Mouse (Mus musculus) limb, embryonic 11.5 days (tissue): ENCODE measurements around the gene Cops9. TPM values are rescaled to one million over a fixed set of nuclear protein-coding genes. Genes with fewer than 3 reads are reported as not detected.

ENCODE experiments used
- ATAC-seq: fragments of 200-750 bp; cut with Nextera tagmentation; 2 replicates; pipeline ENCODE4 v1.8.0; 2017; ENCODE audit warnings: low read depth; ENCODE audit not compliant: insufficient number of reproducible peaks, low FRiP score, low TSS enrichment
- DNase-seq: peaks from one replicate; pipeline ENCODE4 v3.0.0-alpha.2; 2015; ENCODE audit warnings: low spot score
- H3K27ac ChIP-seq: fragments of 300-500 bp; sonication (generic); replicated peaks from 2 replicates; pipeline ENCODE4 v1.5.1; 2014; ENCODE audit warnings: low read depth, mild to moderate bottlenecking, low read length
- H3K27me3 ChIP-seq: fragments of 300-500 bp; sonication (generic); 2 replicates; pipeline ENCODE4 v1.6.1; 2014; ENCODE audit warnings: mild to moderate bottlenecking, low read length, mixed read lengths; ENCODE audit not compliant: control insufficient read depth, insufficient read depth
- H3K36me3 ChIP-seq: fragments of 300-500 bp; sonication (generic); 2 replicates; pipeline ENCODE4 v1.6.1; 2014; ENCODE audit warnings: mild to moderate bottlenecking, low read length, moderate library complexity, mixed read lengths; ENCODE audit not compliant: control insufficient read depth, insufficient read depth
- H3K4me1 ChIP-seq: fragments of 300-500 bp; sonication (generic); 2 replicates; pipeline ENCODE4 v1.6.1; 2014; ENCODE audit warnings: low read length, mixed read lengths; ENCODE audit not compliant: control insufficient read depth, insufficient read depth
- H3K4me2 ChIP-seq: fragments of 300-500 bp; sonication (generic); 2 replicates; pipeline ENCODE4 v1.6.1; 2014; ENCODE audit warnings: low read depth, mild to moderate bottlenecking, moderate library complexity; ENCODE audit not compliant: severe bottlenecking
- H3K4me3 ChIP-seq: fragments of 300-500 bp; sonication (generic); 2 replicates; pipeline ENCODE4 v1.5.1; 2014; ENCODE audit warnings: low read depth, low read length
- H3K9ac ChIP-seq: fragments of 300-500 bp; sonication (generic); 2 replicates; pipeline ENCODE4 v1.6.1; 2014; ENCODE audit warnings: mild to moderate bottlenecking, low read length
- H3K9me3 ChIP-seq: fragments of 300-500 bp; sonication (generic); 2 replicates; pipeline ENCODE4 v1.6.1; 2016; ENCODE audit warnings: low read length; ENCODE audit not compliant: control insufficient read depth
- WGBS: fragments of 180-500 bp; shearing (Covaris S2); extraction: QIAGEN DNeasy Blood & Tissue Kit; methylation state at CpG from one replicate; pipeline ENCODE4 v1.1.7; 2014; 5-methylcytosine and 5-hydroxymethylcytosine counted together
- polyA plus RNA-seq: library from polyadenylated mRNA; unstranded; fragments of >200 nt; fragmentation: Nextera tagmentation; extraction: Ambion mirVana; gene quantifications from 2 replicates; pipeline ENCODE4 v1.2.1, GENCODE M21; 2014

The Cops9 gene
- polyA plus RNA-seq, 1 experiment from 2014 or later, result 378 TPM

DNA sequence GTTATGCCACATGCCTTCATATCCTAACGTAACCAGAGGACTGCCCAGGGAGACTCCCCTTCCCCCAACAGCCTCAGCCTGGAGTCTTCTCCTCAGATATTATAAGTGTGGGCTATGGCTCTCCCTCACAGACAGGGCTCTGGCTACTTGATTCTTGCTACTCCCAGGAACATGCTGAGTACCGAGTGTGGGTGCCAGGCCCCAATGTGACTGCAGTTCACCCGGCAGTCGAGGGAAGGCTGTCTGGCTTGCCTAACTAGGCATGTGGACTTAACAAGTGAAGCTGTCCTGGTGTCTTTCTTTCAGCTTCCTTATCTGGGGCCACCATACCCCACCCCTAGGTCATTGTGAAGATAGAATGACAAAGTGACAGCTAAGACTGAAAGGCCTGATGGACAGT lies 1.9 kb upstream of the Cops9 start:
- DNase-seq (no peak), ATAC-seq (no peak)
- Histone ChIP-seq H3K4me2 (no peak overlapping the region), H3K4me1 (no peaks in the 10 kb centered on the region), H3K27ac (no peak overlapping the region), H3K27me3 (no peaks in the 10 kb centered on the region), H3K4me3 (no peak overlapping the region), H3K9me3 (no peaks in the 10 kb centered on the region), H3K9ac (no peak overlapping the region), H3K36me3 (peaks cover 3% of the 10 kb centered on the region; the same call in 1 of the 2 replicates)
- 77% methylated on average over 4 of the region's 4 CpGs for WGBS

GRCm38 (mm10) chr1:92640393-92640792 lies 1.4 kb downstream of the Cops9 start:
- DNase-seq, result no peak
- peak overlapping the region; percentile 86; the same call in 1 of the 2 replicates for H3K4me2 ChIP-seq
- H3K9ac ChIP-seq, result no peak overlapping the region

GRCm38 (mm10) chr1:92638736-92639135 lies 3.0 kb downstream of the Cops9 start:
- Histone ChIP-seq H3K9ac (no peak overlapping the region), H3K9me3 (no peaks in the 10 kb centered on the region), H3K36me3 (peaks cover 11% of the 10 kb centered on the region), H3K27me3 (no peaks in the 10 kb centered on the region), H3K4me1 (no peaks in the 10 kb centered on the region), H3K4me2 (no peak overlapping the region), H3K4me3 (no peak overlapping the region), H3K27ac (no peak overlapping the region)
- DNase-seq (no peak), ATAC-seq (no peak)
- WGBS, result 97% methylated on average over 4 of the region's 4 CpGs

More at GRCm38 (mm10) chr1:92640393-92640792, 1.4 kb downstream of the Cops9 start:
- Histone ChIP-seq H3K4me1 (no peaks in the 10 kb centered on the region), H3K9me3 (no peaks in the 10 kb centered on the region), H3K27ac (no peak overlapping the region), H3K4me3 (no peak overlapping the region), H3K27me3 (no peaks in the 10 kb centered on the region), H3K36me3 (peaks cover 11% of the 10 kb centered on the region)
- ATAC-seq, result no peak
- 90% methylated on average over 6 of the region's 6 CpGs for WGBS

DNA sequence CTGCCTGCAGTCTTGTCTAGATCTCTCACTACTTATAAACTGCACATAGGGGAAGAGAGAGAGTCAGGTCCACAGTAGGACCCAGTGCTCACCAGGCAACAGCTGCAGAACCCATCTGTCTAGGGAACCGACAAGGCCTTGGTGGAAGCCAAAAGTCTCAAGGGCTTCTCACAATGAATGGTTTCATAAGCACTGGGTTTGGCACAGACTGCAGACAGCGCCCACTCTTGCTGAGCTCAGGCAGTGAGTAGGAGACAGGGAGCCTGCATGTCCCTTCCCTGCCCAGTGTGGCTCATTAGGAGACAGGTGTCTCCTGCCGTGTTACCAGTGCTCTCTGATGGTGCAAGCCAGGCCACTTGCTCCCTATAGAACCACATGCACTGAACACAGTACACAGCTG lies 3.6 kb downstream of the Cops9 start:
- no peak for DNase-seq
- Histone ChIP-seq H3K27ac (no peak overlapping the region), H3K9me3 (no peaks in the 10 kb centered on the region), H3K4me1 (no peaks in the 10 kb centered on the region), H3K27me3 (no peaks in the 10 kb centered on the region), H3K36me3 (peaks cover 11% of the 10 kb centered on the region), H3K4me3 (no peak overlapping the region), H3K9ac (no peak overlapping the region), H3K4me2 (no peak overlapping the region)
- ATAC-seq, result no peak
- 92% methylated on average over 3 of the region's 3 CpGs for WGBS

DNA sequence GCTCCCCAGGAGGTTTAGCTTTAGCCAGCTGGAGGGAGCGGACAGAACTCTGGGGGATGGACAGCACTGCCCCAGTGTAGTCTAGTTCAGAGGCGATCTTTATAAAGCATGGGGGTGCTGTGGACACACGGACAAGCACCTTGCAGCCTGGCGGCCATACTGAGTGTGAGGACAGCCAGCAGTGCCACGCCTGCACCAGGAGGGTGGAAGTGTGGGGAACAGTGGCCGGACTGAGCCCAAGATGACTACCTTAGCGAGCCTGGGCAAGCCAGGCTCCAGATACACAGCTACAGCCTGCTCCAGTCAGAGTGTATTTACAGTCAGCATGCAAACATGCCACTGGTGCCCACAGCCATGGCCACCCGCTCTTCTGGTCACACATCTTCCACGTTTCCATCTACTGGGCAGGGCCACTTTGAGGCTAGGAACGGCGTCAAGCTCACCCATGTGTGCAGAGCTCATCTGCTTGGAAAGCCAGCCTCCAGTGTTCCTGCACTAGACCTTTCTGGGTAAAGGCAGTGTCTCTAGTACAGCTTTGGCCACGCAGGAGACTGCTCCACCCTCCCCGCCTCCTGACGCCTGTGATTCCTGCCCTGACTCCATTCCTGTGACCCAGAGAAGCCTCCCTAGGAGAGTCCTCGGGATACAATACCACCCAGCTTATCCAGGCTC lies 4.1 kb downstream of the Cops9 start:
- DNase-seq (no peak), ATAC-seq (no peak)
- no peak overlapping the region for H3K9ac ChIP-seq
- H3K27me3 ChIP-seq, result no peaks in the 10 kb centered on the region
- WGBS, result 93% methylated on average over 15 of the region's 15 CpGs
- no peak overlapping the region for H3K4me3 ChIP-seq
- H3K36me3 ChIP-seq, result peaks cover 11% of the 10 kb centered on the region
- no peak overlapping the region for H3K4me2 ChIP-seq
- no peaks in the 10 kb centered on the region for H3K9me3 ChIP-seq
- H3K4me1 ChIP-seq, result no peaks in the 10 kb centered on the region
- H3K27ac ChIP-seq, result no peak overlapping the region

DNA sequence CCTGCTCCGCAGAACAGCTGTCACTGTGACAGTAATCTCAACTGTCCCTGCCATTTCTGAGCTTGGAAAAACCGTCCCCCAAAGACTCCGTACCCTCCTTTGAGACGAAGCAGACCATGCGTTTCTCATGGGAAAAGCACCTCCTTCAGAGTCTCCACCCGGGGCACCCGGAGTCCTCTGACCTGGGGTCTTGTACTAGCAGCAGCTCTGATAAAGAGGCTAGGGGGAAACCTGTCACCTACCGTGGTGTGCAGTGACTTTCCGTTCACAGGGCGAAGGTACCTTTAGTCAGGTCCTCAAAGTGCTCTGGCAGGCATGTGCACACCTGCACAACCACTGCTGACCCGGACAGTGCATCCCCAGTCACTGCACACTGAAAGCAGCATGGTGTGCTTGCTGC lies 5.1 kb downstream of the Cops9 start:
- no peak overlapping the region for H3K4me2 ChIP-seq
- no peak overlapping the region for H3K27ac ChIP-seq
- no peak overlapping the region for H3K4me3 ChIP-seq
- H3K4me1 ChIP-seq, result no peaks in the 10 kb centered on the region
- no peaks in the 10 kb centered on the region for H3K9me3 ChIP-seq
- 98% methylated on average over 11 of the region's 11 CpGs for WGBS
- H3K9ac ChIP-seq, result no peak overlapping the region
- H3K27me3 ChIP-seq, result no peaks in the 10 kb centered on the region
- peaks cover 11% of the 10 kb centered on the region for H3K36me3 ChIP-seq
- DNase-seq (no peak), ATAC-seq (no peak)

DNA sequence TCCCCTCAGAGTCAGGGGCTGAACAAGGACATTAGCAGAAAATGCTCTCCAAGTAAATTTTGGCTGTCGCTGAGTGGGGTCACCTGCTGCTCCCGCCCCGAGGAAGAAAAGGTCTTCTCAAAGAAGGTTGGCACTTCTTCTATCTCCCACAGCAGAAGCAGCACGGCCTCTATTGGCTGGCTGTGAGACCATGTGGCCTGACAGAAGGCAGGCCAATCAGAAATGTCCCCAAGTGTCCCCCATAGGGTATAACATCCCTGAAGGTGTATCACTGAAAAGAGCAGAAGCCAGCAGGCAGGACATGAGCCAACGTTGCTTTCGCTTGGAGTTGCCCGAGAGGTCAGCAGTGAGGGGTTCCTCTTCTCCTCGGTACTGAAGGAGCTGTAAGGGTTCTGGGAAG lies 5.8 kb downstream of the Cops9 start:
- Histone ChIP-seq H3K27me3 (no peaks in the 10 kb centered on the region), H3K9ac (no peak overlapping the region), H3K36me3 (peaks cover 11% of the 10 kb centered on the region), H3K4me2 (no peak overlapping the region), H3K4me1 (no peaks in the 10 kb centered on the region), H3K4me3 (no peak overlapping the region), H3K9me3 (no peaks in the 10 kb centered on the region), H3K27ac (no peak overlapping the region)
- WGBS, result 89% methylated on average over 8 of the region's 8 CpGs
- ATAC-seq (no peak), DNase-seq (no peak)

- ATAC-seq, result no peak
- Histone ChIP-seq H3K9me3 (no peaks in the 10 kb centered on the region), H3K36me3 (peaks cover 11% of the 10 kb centered on the region), H3K9ac (no peak overlapping the region), H3K27me3 (no peaks in the 10 kb centered on the region), H3K4me1 (no peaks in the 10 kb centered on the region), H3K4me3 (no peak overlapping the region), H3K4me2 (no peak overlapping the region), H3K27ac (peak overlapping the region; percentile 37; the same call in 1 of the 2 replicates)
- no peak for DNase-seq
- 93% methylated on average over 4 of the region's 4 CpGs for WGBS
Observed at GRCm38 (mm10) chr1:92634976-92635599, 6.7 kb downstream of the Cops9 start.
